Mouse (Mus musculus) gastrocnemius, postnatal 36 days (tissue): ENCODE data around the gene Stat6. TPM values are rescaled to one million over a fixed set of nuclear protein-coding genes. Genes with fewer than 3 reads are reported as not detected.

Experiments used
- DNase-seq, 2 experiments: peaks; one replicate each; pipeline ENCODE4 v3.0.0; 2022
- intact Hi-C: fragments of 180-260 bp; cut with DNase I; formaldehyde crosslinking; loops from one replicate; pipeline ENCODE4 v1.15.1; 2025
- total RNA-seq, 2 experiments: library from RNA; stranded (reverse); gene quantifications; 2 replicates each; pipeline ENCODE4 v1.2.3; 2021

The Stat6 gene
- total RNA-seq, 2 experiments from 2014 or later = 15.4 to 15.5 TPM

- intact Hi-C loops = no loop called here
- no peak for DNase-seq
Measured at GRCm38 (mm10) chr10:127703299-127703698, 60.5 kb downstream of the Stat6 start.

GRCm38 (mm10) chr10:127704293-127704692 is 61.5 kb downstream of the Stat6 start:
- DNase-seq = no peak
- intact Hi-C loops = no loop called here

GRCm38 (mm10) chr10:127704766-127705220 is 62.0 kb downstream of the Stat6 start, which contains the start of gene Myo1a:
Myo1a (plus strand) TSS chr10:127705170.
- no peak for DNase-seq
- intact Hi-C loops = no loop called here

- intact Hi-C loops = no loop called here
- DNase-seq = no peak
Measured at GRCm38 (mm10) chr10:127705783-127706182, 63.0 kb downstream of the Stat6 start.

- intact Hi-C loops = no loop called here
- DNase-seq = no peak
Measured at GRCm38 (mm10) chr10:127707721-127708120, 64.9 kb downstream of the Stat6 start.

- intact Hi-C loops = no loop called here
- no peak for DNase-seq
Measured at GRCm38 (mm10) chr10:127708850-127709370, 66.1 kb downstream of the Stat6 start.

GRCm38 (mm10) chr10:127710331-127710730 is 67.5 kb downstream of the Stat6 start:
- no peak for DNase-seq
- intact Hi-C loops = no loop called here

Other genes with a start within 250 kb of the Stat6 start
- gene Stac3, start 141.3 kb upstream of the Stat6 start, total RNA-seq = 100 to 1,000 TPM; 342 to 376 TPM
- gene Ndufa4l2, start 128.0 kb upstream of the Stat6 start, total RNA-seq = 10 to 100 TPM; 11.0 to 11.3 TPM
- gene Shmt2, start 120.5 kb upstream of the Stat6 start, total RNA-seq = 10 to 100 TPM; 23.4 to 26.4 TPM
- under 1 TPM; 0.20 TPM for gene Nxph4, start 108.4 kb upstream of the Stat6 start, total RNA-seq
- 10 to 100 TPM; 48.6 to 49.1 TPM for gene Lrp1, start 21.8 kb upstream of the Stat6 start, total RNA-seq
- gene Nemp1, start 23.9 kb downstream of the Stat6 start, total RNA-seq = 1 to 10 TPM; 1.9 to 2.1 TPM
- gene Nab2, start 25.6 kb downstream of the Stat6 start, total RNA-seq = 1 to 10 TPM; 2.3 to 4.4 TPM
- gene Myo1a, start 62.2 kb downstream of the Stat6 start, total RNA-seq = under 1 TPM; 0.15 to 0.18 TPM
- not detected for gene Tac2, start 81.5 kb downstream of the Stat6 start, total RNA-seq
- gene Zbtb39, start 96.6 kb downstream of the Stat6 start, total RNA-seq = 1 to 10 TPM; 5.1 to 5.9 TPM
- under 1 TPM; 0.13 to 0.15 TPM for gene Gpr182, start 108.7 kb downstream of the Stat6 start, total RNA-seq
- gene Rdh1, start 116.7 kb downstream of the Stat6 start, total RNA-seq = under 1 TPM; 0.05 to 0.10 TPM
- not detected for gene Rdh16f1, start 116.8 kb downstream of the Stat6 start, total RNA-seq
- gene Rdh9, start 133.4 kb downstream of the Stat6 start, total RNA-seq = under 1 TPM; 0.47 to 0.69 TPM
- gene Rdh16, start 158.2 kb downstream of the Stat6 start, total RNA-seq = not detected
- gene Rdh19, start 206.9 kb downstream of the Stat6 start, total RNA-seq = not detected
- gene Rdh16f2, start 223.5 kb downstream of the Stat6 start, total RNA-seq = not detected
- not detected for gene Rdh7, start 245.8 kb downstream of the Stat6 start, total RNA-seq